Mouse (Mus musculus): ENCODE measurements around the gene Gm973. TPM values are rescaled to one million over a fixed set of nuclear protein-coding genes. Genes with fewer than 3 reads are reported as not detected.

Gene Gm973
- polyA plus RNA-seq, 1 experiment from 2014 or later, result 9.5 TPM

- no peaks in the 10 kb centered on the region for H3K36me3 ChIP-seq (ENCODE audit: control insufficient read depth, insufficient read depth, low read length)
- ATAC-seq (ENCODE audit: low FRiP score), result no peak
- no peak overlapping the region for H3K9ac ChIP-seq (ENCODE audit: low read depth, low read length)
- peaks cover 4% of the 10 kb centered on the region; the same call in 1 of the 2 replicates for H3K27me3 ChIP-seq (ENCODE audit: control insufficient read depth, insufficient read depth, low read length)
- H3K4me3 ChIP-seq (ENCODE audit: low read depth, low read length), result no peak overlapping the region
- no peak overlapping the region for H3K4me2 ChIP-seq (replicated peaks; ENCODE audit: low read depth, low read length)
- no peaks in the 10 kb centered on the region for H3K9me3 ChIP-seq (ENCODE audit: control insufficient read depth, low read length)
- H3K4me1 ChIP-seq (replicated peaks; ENCODE audit: control insufficient read depth, insufficient read depth, low read length), result no peaks in the 10 kb centered on the region
- no peak overlapping the region for H3K27ac ChIP-seq (ENCODE audit: low read depth, low read length)
- 82% methylated on average over 9 of the region's 9 CpGs for WGBS
- DNase-seq (ENCODE audit: low spot score), result no peak
These were observed 79.5 kb downstream of the Gm973 start for GRCm38 (mm10) chr1:59595609-59596008.

- no peaks in the 10 kb centered on the region for H3K36me3 ChIP-seq (ENCODE audit: control insufficient read depth, insufficient read depth, low read length)
- no peak overlapping the region for H3K4me3 ChIP-seq (ENCODE audit: low read depth, low read length)
- no peaks in the 10 kb centered on the region for H3K27me3 ChIP-seq (ENCODE audit: control insufficient read depth, insufficient read depth, low read length)
- H3K27ac ChIP-seq (ENCODE audit: low read depth, low read length), result no peak overlapping the region
- H3K4me1 ChIP-seq (replicated peaks; ENCODE audit: control insufficient read depth, insufficient read depth, low read length), result no peaks in the 10 kb centered on the region
- ATAC-seq (ENCODE audit: low FRiP score), result no peak
- no peaks in the 10 kb centered on the region for H3K9me3 ChIP-seq (ENCODE audit: control insufficient read depth, low read length)
- no peak overlapping the region for H3K9ac ChIP-seq (ENCODE audit: low read depth, low read length)
- 62% methylated on average over 11 of the region's 11 CpGs for WGBS
- H3K4me2 ChIP-seq (replicated peaks; ENCODE audit: low read depth, low read length), result no peak overlapping the region
- DNase-seq (ENCODE audit: low spot score), result no peak
These were observed 86.7 kb downstream of the Gm973 start for GRCm38 (mm10) chr1:59602531-59603416.

- no peaks in the 10 kb centered on the region for H3K36me3 ChIP-seq (ENCODE audit: control insufficient read depth, insufficient read depth, low read length)
- no peak for ATAC-seq (ENCODE audit: low FRiP score)
- WGBS, result 87% methylated on average over 2 of the region's 2 CpGs
- H3K9ac ChIP-seq (ENCODE audit: low read depth, low read length), result no peak overlapping the region
- H3K4me3 ChIP-seq (ENCODE audit: low read depth, low read length), result no peak overlapping the region
- no peaks in the 10 kb centered on the region for H3K27me3 ChIP-seq (ENCODE audit: control insufficient read depth, insufficient read depth, low read length)
- no peak for DNase-seq (ENCODE audit: low spot score)
- H3K4me1 ChIP-seq (replicated peaks; ENCODE audit: control insufficient read depth, insufficient read depth, low read length), result no peaks in the 10 kb centered on the region
- no peaks in the 10 kb centered on the region for H3K9me3 ChIP-seq (ENCODE audit: control insufficient read depth, low read length)
- no peak overlapping the region for H3K4me2 ChIP-seq (replicated peaks; ENCODE audit: low read depth, low read length)
- no peak overlapping the region for H3K27ac ChIP-seq (ENCODE audit: low read depth, low read length)
These were observed 87.3 kb downstream of the Gm973 start for GRCm38 (mm10) chr1:59603417-59603712.

GRCm38 (mm10) chr1:59603893-59604292, 87.8 kb downstream of the Gm973 start:
- 15% methylated on average over 11 of the region's 11 CpGs for WGBS
- DNase-seq (ENCODE audit: low spot score) (peak; percentile 75), ATAC-seq (ENCODE audit: low FRiP score) (no peak)
- Histone ChIP-seq H3K4me1 (replicated peaks; ENCODE audit: control insufficient read depth, insufficient read depth, low read length) (no peaks in the 10 kb centered on the region), H3K4me3 (ENCODE audit: low read depth, low read length) (no peak overlapping the region), H3K4me2 (replicated peaks; ENCODE audit: low read depth, low read length) (no peak overlapping the region), H3K27me3 (ENCODE audit: control insufficient read depth, insufficient read depth, low read length) (no peaks in the 10 kb centered on the region), H3K9me3 (ENCODE audit: control insufficient read depth, low read length) (no peaks in the 10 kb centered on the region), H3K27ac (ENCODE audit: low read depth, low read length) (no peak overlapping the region), H3K9ac (ENCODE audit: low read depth, low read length) (no peak overlapping the region), H3K36me3 (ENCODE audit: control insufficient read depth, insufficient read depth, low read length) (no peaks in the 10 kb centered on the region)

GRCm38 (mm10) chr1:59606479-59606878, 90.4 kb downstream of the Gm973 start:
- H3K4me1 ChIP-seq (replicated peaks; ENCODE audit: control insufficient read depth, insufficient read depth, low read length), result no peaks in the 10 kb centered on the region
- H3K27ac ChIP-seq (ENCODE audit: low read depth, low read length), result no peak overlapping the region
- ATAC-seq (ENCODE audit: low FRiP score) (no peak), DNase-seq (ENCODE audit: low spot score) (no peak)
- no peaks in the 10 kb centered on the region for H3K9me3 ChIP-seq (ENCODE audit: control insufficient read depth, low read length)
- no peaks in the 10 kb centered on the region for H3K27me3 ChIP-seq (ENCODE audit: control insufficient read depth, insufficient read depth, low read length)
- H3K36me3 ChIP-seq (ENCODE audit: control insufficient read depth, insufficient read depth, low read length), result no peaks in the 10 kb centered on the region
- H3K4me3 ChIP-seq (ENCODE audit: low read depth, low read length), result no peak overlapping the region
- no peak overlapping the region for H3K9ac ChIP-seq (ENCODE audit: low read depth, low read length)
- no peak overlapping the region for H3K4me2 ChIP-seq (replicated peaks; ENCODE audit: low read depth, low read length)
- WGBS, result 93% methylated on average over 13 of the region's 13 CpGs

- Histone ChIP-seq H3K36me3 (ENCODE audit: control insufficient read depth, insufficient read depth, low read length) (no peaks in the 10 kb centered on the region), H3K9me3 (ENCODE audit: control insufficient read depth, low read length) (no peaks in the 10 kb centered on the region), H3K9ac (ENCODE audit: low read depth, low read length) (no peak overlapping the region), H3K4me1 (replicated peaks; ENCODE audit: control insufficient read depth, insufficient read depth, low read length) (no peaks in the 10 kb centered on the region), H3K27ac (ENCODE audit: low read depth, low read length) (no peak overlapping the region), H3K27me3 (ENCODE audit: control insufficient read depth, insufficient read depth, low read length) (no peaks in the 10 kb centered on the region), H3K4me3 (ENCODE audit: low read depth, low read length) (no peak overlapping the region), H3K4me2 (replicated peaks; ENCODE audit: low read depth, low read length) (no peak overlapping the region)
- 0 out of 2 replicates have a peak, but pooled peaks have one; percentile 43 for ATAC-seq (ENCODE audit: low FRiP score)
- 45% methylated on average over 7 of the region's 7 CpGs for whole genome bisulfite sequencing
- no peak for DNase-seq (ENCODE audit: low spot score)
These were observed 91.0 kb downstream of the Gm973 start for GRCm38 (mm10) chr1:59607071-59607470.

GRCm38 (mm10) chr1:59608125-59608762, 92.2 kb downstream of the Gm973 start:
- H3K4me3 ChIP-seq (ENCODE audit: low read depth, low read length), result no peak overlapping the region
- no peaks in the 10 kb centered on the region for H3K4me1 ChIP-seq (replicated peaks; ENCODE audit: control insufficient read depth, insufficient read depth, low read length)
- H3K27me3 ChIP-seq (ENCODE audit: control insufficient read depth, insufficient read depth, low read length), result no peaks in the 10 kb centered on the region
- 81% methylated on average over 7 of the region's 7 CpGs for WGBS
- ATAC-seq (ENCODE audit: low FRiP score) (no peak), DNase-seq (ENCODE audit: low spot score) (no peak)
- no peaks in the 10 kb centered on the region for H3K36me3 ChIP-seq (ENCODE audit: control insufficient read depth, insufficient read depth, low read length)
- H3K9ac ChIP-seq (ENCODE audit: low read depth, low read length), result no peak overlapping the region
- H3K4me2 ChIP-seq (replicated peaks; ENCODE audit: low read depth, low read length), result no peak overlapping the region
- no peak overlapping the region for H3K27ac ChIP-seq (ENCODE audit: low read depth, low read length)
- no peaks in the 10 kb centered on the region for H3K9me3 ChIP-seq (ENCODE audit: control insufficient read depth, low read length)

- DNase-seq (ENCODE audit: low spot score) (no peak), ATAC-seq (ENCODE audit: low FRiP score) (no peak)
- H3K9me3 ChIP-seq (ENCODE audit: control insufficient read depth, low read length), result no peaks in the 10 kb centered on the region
- 62% methylated on average over 5 of the region's 5 CpGs for WGBS
- no peak overlapping the region for H3K4me2 ChIP-seq (replicated peaks; ENCODE audit: low read depth, low read length)
- no peak overlapping the region for H3K4me3 ChIP-seq (ENCODE audit: low read depth, low read length)
- H3K4me1 ChIP-seq (replicated peaks; ENCODE audit: control insufficient read depth, insufficient read depth, low read length), result no peaks in the 10 kb centered on the region
- no peak overlapping the region for H3K9ac ChIP-seq (ENCODE audit: low read depth, low read length)
- H3K27me3 ChIP-seq (ENCODE audit: control insufficient read depth, insufficient read depth, low read length), result no peaks in the 10 kb centered on the region
- H3K27ac ChIP-seq (ENCODE audit: low read depth, low read length), result no peak overlapping the region
- H3K36me3 ChIP-seq (ENCODE audit: control insufficient read depth, insufficient read depth, low read length), result no peaks in the 10 kb centered on the region
These were observed 92.9 kb downstream of the Gm973 start for GRCm38 (mm10) chr1:59608920-59609319.

GRCm38 (mm10) chr1:59609458-59609857, 93.4 kb downstream of the Gm973 start:
- Histone ChIP-seq H3K36me3 (ENCODE audit: control insufficient read depth, insufficient read depth, low read length) (no peaks in the 10 kb centered on the region), H3K27me3 (ENCODE audit: control insufficient read depth, insufficient read depth, low read length) (no peaks in the 10 kb centered on the region), H3K4me1 (replicated peaks; ENCODE audit: control insufficient read depth, insufficient read depth, low read length) (no peaks in the 10 kb centered on the region), H3K4me2 (replicated peaks; ENCODE audit: low read depth, low read length) (no peak overlapping the region), H3K27ac (ENCODE audit: low read depth, low read length) (no peak overlapping the region), H3K4me3 (ENCODE audit: low read depth, low read length) (no peak overlapping the region), H3K9ac (ENCODE audit: low read depth, low read length) (no peak overlapping the region), H3K9me3 (ENCODE audit: control insufficient read depth, low read length) (no peaks in the 10 kb centered on the region)
- ATAC-seq (ENCODE audit: low FRiP score) (no peak), DNase-seq (ENCODE audit: low spot score) (no peak)
- 78% methylated on average over 4 of the region's 4 CpGs for WGBS

Data from hindbrain, embryonic 11.5 days (tissue).